Mouse (Mus musculus) heart, postnatal 36 days (tissue): ENCODE measurements around the gene Ociad2. TPM values are rescaled to one million over a fixed set of nuclear protein-coding genes. Genes with fewer than 3 reads are reported as not detected.
A peak's percentile ranks its signal among the peaks of the same experiment; 100 is the strongest.

ENCODE experiments used
- DNase-seq, 2 experiments: peaks; one replicate each; pipeline ENCODE4 v3.0.0; 2021 to 2022
- intact Hi-C: fragments of 180-260 bp; cut with DNase I; formaldehyde crosslinking; loops from one replicate; pipeline ENCODE4 v1.15.1; 2025
- total RNA-seq, 2 experiments: library from RNA; stranded (reverse); gene quantifications; 2 replicates each; pipeline ENCODE4 v1.2.3; 2021

Ociad2 gene
- total RNA-seq, 2 experiments from 2014 or later: 5.8 to 7.3 TPM

DNA sequence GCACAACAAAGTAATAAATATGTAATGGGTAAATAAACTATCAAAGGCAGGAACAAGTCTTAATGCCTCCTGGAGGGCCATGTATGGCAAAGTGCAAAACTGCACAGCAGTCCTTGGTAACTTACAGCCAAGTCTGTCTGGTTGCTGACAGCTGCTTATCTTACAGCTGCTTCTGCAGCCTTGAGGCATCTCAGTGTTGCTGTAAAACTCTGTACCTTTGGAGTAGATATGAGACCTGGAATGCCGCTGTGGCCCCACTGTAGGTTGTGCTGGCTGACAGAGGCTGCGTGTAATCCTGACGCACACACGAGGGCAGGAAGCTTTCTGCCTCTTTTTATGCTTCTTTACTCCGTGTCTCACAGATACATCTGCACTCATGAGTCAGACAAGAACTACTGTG lies 29.4 kb downstream of the Ociad2 start:
- intact Hi-C loops: no loop called here
- no peak for DNase-seq

DNA sequence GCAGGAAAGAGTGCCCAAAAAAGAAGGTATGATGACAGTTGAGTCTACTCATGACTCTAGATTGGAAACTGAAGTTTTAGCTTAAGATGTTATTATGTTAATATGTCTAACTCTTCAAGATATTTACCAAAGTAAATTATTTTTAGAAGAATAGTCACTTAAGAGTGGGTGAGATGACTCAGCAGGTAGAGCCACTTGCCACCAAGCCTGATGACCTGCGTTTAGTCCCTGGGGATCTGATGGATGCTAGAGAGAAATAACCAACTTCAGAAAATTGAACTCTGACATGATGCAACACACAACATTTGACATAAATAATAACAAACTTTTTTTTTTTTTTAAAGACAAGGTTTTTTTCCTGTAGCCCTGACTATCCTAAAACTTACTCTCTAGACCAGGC lies 30.4 kb downstream of the Ociad2 start:
- intact Hi-C loops: no loop called here
- DNase-seq: no peak

DNA sequence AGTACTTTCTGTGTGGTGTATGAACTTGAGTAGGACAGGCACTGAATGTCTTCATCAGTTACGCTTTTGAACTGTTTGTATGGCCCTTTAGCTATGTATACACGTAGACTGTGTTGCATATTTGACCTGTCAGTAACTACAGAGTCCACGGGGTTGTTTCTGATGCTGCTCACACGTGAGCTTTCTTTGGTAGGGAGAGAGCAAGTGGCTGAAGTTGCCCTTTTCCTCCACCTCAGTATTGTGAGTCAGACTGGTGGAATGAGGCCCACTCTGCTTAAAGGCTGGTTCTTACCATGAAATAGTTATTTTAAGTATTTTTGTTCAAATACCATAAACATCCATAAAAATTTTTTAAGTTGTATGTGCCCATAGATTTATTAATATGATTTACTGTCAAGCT lies 31.3 kb downstream of the Ociad2 start:
- intact Hi-C loops: no loop called here

DNA sequence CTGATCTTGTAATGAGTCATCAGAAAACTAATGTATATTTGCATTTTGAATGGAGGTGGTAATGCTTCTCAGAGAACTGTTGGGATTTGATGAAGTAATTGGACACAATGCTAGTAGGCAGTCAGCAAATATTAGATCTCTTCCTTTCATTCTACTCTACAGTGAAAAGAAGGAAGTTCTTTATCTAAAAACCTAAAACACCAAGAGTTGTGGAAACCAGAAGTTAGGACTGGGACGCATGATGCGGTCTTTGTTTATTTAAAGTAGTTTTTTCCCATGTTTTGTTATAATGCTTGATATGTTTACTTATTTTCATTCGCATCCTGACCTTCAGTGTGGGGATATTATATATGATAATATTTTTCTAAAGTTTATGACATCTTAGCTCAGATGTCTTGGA lies 33.5 kb downstream of the Ociad2 start:
- DNase-seq: no peak
- intact Hi-C loops: no loop called here

More for the DNA sequence above, 31.3 kb downstream of the Ociad2 start:
- DNase-seq: no peak

DNA sequence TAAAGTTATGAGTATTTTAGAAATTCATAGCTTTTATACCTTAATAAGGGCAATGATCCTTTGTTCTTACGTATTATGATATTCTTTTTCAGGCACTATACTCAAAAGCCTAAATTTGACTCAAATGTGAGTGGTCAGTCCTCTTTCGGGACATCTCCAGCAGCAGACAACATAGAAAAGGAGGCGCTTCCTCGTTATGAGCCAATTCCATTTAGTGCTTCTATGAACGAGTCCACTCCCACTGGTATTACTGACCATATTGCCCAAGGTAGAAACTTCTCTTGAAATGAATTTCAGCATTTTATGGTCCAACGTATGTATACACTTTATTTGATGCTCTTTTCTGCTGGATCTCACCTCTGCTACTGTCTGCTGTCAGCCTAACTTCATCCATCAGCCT lies 34.3 kb downstream of the Ociad2 start:
- no peak for DNase-seq
- intact Hi-C loops: no loop called here

DNA sequence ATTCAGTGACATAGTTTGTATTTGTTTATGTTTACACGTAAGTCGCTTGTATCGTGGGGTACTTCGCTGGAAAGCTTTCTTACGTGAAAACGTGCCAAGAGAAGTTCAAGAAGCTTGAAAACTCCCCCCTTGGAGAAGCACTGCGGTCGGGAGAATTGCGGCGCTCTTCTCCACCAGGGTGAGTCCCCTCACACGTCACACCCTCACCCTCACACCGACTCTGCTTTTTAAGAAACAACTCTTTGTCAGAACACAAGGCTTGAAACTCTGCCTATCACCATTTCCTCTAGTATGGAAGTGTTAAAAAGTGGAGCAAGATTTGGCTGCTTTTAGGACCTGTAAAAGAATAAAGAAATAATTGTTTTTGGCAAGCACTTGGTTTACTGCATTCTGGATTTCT lies 36.3 kb downstream of the Ociad2 start:
- intact Hi-C loops: no loop called here
- no peak for DNase-seq

DNA sequence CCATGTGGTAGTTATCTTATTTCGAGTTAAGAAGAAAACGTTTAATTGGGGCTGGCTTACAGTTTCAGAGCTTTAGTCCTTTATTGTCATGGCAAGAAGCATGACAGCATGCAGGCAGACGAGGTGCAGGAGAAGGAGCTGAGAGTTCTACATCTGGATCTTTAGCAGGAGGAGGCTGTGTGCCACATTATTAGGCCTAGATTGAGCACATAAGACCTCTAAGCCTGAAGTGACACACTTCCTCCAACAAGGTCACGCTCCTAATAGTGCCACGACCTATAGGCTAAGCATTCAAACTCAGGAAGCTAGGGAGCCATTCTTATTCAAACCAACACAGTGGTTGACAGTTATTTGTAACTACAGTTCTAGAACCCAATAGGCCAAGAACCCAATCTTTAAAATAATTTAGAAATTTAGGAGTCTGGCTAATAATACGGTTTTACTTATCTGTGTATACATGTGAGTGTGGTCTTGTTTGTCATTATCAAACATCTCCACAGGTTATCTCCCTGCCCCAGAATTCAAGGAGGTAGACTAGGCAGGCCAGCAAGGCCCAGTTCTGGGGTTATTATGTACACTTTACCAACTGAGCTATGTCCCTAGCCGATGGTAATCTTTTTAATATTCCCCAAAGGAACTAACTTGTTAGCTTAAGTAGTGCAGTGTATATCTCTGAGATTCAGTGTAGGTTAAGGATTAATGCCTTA lies 39.1 kb downstream of the Ociad2 start:
- DNase-seq: no peak
- intact Hi-C loops: no loop called here

DNA sequence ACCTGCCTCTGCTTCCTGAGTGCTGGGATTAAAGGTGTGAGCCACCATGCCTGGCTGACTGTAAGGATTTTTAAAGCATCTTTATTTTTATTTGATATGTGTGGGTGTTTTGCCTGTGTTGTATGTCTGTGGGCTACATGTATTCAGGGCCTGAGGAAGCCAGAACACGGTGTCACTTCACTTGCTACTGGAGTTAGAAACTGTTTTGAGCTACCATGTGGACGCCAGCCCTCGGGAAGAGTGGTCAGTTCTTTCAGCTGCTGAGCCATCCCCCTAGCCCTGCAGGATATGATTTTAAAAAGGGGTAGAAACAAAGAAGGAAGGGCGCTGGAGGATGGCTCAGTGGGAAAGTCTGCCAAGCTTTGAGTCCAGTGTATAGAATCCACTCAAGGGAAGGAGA lies 44.9 kb downstream of the Ociad2 start:
- DNase-seq: no peak
- intact Hi-C loops: loop anchor here (10.0 kb wide), 2 partner anchors 199 to 381 kb away; partner anchors contain the start of gene Slain2

DNA sequence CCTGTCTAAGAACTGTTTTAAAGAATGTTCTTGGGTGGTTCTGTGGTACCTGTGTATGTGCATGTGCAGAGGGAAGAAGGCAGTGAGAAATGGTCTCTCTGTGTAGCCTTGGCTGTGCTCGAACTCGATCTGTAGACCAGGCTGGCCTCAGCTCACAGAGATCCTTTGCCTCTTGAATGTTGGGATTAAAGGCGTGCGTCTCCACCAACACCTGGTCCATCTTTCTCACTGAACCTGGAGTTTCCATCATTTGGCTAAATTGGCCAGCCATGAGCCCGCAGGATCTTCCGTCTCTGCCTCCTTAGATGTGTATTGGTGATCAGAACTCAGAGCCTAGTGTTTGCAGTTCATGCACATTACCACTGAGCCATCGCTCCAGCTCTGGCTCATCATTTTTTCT lies 45.8 kb downstream of the Ociad2 start:
- intact Hi-C loops: loop anchor here (10.0 kb wide), 2 partner anchors 200 to 380 kb away; partner anchors contain the start of gene Slain2
- no peak for DNase-seq

DNA sequence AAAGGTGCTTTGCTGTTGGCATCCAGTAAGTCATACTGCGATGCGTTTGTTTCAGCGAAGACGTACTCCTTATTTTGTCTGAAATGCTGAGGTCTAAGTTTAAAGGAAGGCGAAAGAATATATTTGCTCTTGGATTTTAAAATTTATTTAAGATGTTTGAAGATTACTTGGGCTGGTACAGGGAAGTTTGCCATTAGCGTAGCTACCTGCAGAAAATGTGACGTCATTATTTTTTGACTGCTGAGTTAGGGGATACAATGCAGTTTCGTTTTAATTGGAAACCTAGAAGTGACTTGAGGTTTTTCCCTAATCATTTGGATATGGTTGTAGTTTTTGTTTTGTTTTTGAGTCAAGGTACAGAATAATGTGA lies 47.4 kb downstream of the Ociad2 start:
- DNase-seq: no peak
- intact Hi-C loops: loop anchor here (1.0 to 10.0 kb wide), 5 partner anchors 38 to 379 kb away; partner anchors contain the start of gene Slain2

DNA sequence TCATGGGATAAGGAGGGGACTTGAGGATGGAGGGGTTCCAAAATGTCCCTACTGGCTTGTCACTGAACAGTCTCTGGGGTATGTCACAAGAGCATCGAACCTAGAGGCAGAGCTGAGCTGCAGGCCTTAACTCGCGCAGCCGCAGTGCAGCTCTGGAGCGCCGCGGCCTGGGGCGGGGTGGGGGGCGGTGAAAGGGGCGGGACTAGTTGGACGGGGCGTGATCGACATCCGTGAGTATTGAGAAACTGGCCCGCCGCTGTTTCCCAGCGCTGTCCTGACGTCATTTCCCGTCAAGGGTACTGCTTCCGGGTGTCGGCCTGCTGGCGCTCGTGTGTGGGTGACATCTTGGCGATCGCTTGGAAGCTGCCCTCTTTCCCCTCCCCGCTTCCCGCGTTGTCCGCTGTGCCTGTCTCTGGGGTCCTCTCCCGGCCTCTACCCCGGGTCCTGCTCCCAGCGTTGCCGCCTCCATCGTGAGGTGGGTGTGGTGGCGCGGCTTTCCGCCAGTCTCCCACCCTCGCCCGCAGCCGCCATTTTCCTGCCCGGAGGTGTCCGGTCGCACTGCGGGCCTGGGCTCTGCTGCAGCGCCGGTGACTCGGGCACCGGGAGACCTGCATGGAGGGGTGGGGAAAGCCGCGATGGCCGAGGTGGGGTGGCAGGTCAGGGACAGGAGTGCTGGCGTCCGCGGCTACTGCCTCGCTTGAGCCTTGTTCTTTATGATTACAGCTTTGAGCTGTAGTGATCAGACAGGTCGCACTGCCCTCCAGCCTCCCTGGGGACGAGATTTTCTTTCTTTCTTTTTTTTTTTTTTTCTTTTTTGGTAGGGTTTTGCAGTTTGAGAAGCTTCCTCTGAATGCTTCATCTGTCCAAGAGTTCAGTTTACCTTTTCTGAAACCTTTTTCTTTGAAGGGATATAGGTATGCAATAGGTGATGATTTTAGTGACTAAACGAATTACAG lies 48.0 kb downstream of the Ociad2 start, which contains the start of gene Ociad1:
Ociad1 (plus strand) TSS at position 283 of the 956 bp plus-strand sequence.
- intact Hi-C loops: loop anchor here (1.0 to 10.0 kb wide), 5 partner anchors 37 to 378 kb away; partner anchors contain the start of gene Slain2
- DNase-seq: peak; percentile 92 to 97

DNA sequence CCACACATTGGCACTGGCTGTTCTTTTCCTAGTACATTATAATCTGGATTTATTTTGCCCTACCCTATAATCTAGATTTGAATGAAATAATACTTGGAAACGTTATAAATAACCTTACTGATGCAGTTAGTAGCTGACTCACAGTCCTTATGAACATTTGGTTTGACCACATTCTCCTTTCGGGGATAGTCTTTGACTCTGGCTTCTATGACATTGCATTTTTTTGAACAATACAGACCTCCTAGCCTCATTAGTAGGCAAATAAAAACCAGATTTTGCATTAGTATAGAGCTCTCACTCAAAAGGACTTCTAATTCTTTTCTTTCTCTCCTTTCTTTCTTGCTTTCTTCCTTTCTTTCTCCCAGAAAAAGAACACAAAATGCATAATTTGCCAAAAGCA lies 50.9 kb downstream of the Ociad2 start:
- DNase-seq: no peak
- intact Hi-C loops: loop anchor here (5.0 to 10.0 kb wide), 4 partner anchors 83 to 375 kb away; partner anchors contain the start of gene Slain2

DNA sequence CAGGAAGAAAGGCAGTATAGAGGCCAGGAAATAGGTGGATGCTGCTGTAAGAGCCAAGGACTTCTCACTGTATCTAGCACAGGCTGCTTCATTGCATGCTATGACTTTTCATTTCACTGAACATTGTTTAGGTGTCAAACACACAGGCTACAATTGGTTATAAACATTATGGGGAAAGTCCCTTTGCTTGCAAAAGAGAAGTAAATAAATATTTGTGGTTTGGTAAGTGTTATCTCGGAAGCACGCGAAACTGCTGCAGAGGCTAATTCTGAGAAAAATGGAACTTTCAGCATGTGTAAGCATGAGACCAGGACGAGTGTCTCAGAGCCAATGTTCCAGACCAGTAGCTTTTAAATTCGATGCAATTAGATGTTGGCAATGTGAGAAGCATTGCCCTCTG lies 54.2 kb downstream of the Ociad2 start:
- intact Hi-C loops: no loop called here
- DNase-seq: no peak

DNA sequence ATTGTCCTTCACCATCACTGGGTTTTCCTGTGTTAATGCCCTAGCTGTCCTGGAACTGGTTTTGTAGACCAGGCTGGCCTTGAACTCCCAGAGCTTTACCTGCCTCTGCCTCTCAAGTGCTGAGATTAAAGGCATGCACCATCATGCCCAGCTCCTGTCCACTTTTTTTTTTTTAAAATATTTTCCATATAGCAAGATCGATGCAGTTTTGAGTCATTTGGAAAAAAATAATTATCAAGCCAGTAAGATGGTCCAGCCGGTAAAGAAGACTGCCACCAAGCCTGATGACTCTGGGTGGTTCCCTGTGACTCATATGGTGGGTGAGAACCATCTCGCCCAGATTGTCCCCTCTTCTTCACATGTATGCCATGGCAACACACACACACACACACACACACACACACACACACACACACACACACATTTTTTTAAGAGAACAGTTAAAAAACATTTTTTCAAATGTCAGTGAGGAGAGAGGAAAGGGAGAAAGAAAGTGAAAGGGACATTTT lies 55.3 kb downstream of the Ociad2 start:
- intact Hi-C loops: no loop called here
- DNase-seq: no peak

DNA sequence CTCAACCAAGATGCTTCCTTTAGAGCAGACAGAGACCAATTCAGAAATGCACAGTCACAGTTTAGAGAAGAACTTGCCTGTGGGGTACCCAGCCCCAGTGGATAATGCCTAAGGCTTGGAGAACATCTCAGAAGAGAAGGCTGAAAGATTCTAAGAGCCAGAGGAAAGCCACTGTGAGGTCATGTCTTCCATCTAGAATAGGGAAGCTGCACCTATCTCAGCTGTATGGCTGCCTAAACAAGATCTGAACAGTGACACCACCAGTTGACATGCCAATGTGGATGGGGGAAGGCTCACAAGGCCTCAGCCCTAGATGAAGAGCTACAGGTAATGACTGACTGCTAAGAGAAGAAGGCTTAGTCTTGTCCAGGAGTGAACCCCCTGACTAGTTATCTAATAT lies 56.8 kb downstream of the Ociad2 start:
- no peak for DNase-seq
- intact Hi-C loops: no loop called here

DNA sequence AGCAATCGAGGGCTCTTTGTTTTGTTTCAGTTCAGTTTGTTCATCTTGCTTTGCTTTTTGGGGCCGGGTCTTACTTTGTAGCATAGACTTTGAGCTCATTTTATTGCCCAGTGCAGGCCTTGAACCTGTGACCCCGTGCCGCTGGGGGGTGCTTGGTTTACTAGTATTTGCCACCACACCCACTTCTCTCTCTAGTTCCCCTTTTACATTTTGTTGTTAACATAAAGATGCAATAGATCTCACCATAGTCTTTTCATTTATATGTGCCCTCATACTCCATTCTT lies 60.3 kb downstream of the Ociad2 start:
- intact Hi-C loops: no loop called here
- DNase-seq: no peak

DNA sequence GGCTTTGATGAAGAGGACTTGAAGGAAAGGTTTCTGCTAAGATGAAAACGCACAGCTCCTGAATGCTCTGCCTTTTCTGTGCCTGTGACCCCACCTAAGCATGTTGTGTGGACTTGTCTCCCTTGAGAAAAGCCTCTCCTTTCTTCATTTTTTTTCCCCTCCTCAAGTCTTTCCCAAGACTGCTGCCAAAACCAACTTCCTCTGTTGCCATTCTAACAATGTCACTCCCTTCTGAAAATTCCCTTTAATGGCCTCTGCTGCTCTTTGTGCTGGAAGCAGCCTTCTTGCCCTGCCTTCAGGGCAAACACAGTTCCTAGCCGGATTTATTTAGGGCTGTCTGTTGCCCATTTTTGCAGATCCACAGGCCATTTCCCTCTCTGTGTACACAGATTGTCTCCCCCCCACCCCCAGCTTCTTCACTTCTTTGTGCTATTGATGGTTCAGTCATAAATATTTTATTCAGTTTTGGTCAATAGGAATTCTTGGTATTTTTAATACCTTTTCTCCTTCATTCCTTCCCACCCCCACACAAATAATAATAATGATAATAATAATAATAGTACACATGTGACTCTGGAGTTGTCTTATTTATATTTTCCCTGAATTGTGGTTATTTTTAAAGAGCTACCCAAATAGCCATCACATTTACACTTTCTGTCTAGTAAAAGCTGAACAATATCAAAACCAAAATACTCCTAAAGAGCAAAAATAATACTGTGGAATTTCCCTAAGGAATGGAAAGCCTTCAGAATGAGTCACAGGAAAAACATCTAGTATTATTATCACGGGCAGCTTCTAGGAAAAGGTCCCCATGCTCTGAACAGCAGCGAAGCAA lies 60.9 kb downstream of the Ociad2 start:
- no peak for DNase-seq
- intact Hi-C loops: no loop called here

DNA sequence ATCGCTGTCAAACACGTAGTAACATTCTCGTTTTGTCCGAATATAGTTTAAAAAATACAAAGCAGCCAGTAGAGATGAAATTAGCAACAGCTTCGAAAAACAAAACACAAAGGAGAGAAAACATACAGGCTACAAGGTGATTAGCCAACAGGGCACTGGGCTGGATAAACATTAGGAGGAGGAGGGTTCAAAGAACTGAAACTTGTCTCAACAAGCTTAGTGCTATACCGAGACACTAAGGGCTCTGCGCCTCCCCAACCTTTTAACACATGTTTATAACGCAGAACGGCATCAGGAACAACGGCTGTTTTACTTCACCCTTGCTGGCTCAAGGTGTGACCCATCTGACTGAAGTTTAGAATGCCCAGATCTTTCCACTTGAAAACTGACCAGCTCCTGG lies 61.6 kb downstream of the Ociad2 start:
- intact Hi-C loops: no loop called here
- no peak for DNase-seq

DNA sequence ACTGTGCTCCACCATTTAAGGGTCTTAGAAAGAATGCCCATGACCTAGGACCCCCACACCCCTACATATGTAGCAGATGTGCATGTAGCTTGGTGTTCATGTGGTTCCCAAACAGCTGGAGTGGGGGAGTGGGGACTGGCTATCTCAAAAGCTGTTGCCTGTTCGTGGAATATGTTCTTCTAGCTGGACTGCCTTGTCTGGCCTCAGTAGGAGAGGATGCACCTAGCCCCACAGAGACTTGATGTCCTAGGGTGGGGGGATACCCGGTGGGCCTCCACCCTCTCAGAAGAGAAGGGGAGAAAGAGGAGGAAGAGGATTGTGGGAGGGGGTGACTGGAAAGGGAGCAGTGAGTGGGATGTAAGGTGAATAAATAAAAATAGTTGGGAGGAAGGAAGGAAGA lies 65.9 kb downstream of the Ociad2 start:
- no peak for DNase-seq
- intact Hi-C loops: loop anchor here (5.0 kb wide), 1 partner anchor 143 kb away; no protein-coding TSS in a partner anchor

DNA sequence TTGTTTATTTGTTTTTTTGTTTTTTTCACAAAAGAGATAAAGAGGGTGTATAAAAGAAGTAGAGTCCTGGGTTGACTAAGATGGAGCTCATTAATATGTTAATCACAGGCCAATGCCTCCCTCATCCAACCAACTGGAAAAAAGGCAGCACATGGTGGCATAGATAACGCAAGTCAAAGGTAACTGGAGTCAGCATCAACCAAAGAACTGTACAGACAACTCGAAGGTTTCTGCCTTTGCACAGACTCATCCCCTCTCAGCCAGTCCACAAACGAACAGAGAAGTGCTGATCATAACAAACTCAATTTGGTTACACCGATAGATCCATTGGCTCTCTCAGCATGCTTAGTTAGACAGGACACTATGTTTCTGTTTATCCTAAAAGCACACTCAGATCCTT lies 67.7 kb downstream of the Ociad2 start:
- DNase-seq: no peak
- intact Hi-C loops: loop anchor here (5.0 kb wide), 1 partner anchor 141 kb away; no protein-coding TSS in a partner anchor
